Mouse (Mus musculus): ENCODE data around the gene Hist3h2ba. TPM values are rescaled to one million over a fixed set of nuclear protein-coding genes. Genes with fewer than 3 reads are reported as not detected.

The Hist3h2ba gene
- total RNA-seq (2021): 10 to 100 TPM in 1 of 2 experiments, 1 to 10 TPM in 1; 9.8 to 17.0 TPM
- long read RNA-seq, experiment 1: 0 reads
- long read RNA-seq, experiment 2, partial matches to known transcripts: 0 of 1 reads
- long read RNA-seq, experiment 2, other reads (novel, unspliced or antisense): 0 of 1 reads

DNA sequence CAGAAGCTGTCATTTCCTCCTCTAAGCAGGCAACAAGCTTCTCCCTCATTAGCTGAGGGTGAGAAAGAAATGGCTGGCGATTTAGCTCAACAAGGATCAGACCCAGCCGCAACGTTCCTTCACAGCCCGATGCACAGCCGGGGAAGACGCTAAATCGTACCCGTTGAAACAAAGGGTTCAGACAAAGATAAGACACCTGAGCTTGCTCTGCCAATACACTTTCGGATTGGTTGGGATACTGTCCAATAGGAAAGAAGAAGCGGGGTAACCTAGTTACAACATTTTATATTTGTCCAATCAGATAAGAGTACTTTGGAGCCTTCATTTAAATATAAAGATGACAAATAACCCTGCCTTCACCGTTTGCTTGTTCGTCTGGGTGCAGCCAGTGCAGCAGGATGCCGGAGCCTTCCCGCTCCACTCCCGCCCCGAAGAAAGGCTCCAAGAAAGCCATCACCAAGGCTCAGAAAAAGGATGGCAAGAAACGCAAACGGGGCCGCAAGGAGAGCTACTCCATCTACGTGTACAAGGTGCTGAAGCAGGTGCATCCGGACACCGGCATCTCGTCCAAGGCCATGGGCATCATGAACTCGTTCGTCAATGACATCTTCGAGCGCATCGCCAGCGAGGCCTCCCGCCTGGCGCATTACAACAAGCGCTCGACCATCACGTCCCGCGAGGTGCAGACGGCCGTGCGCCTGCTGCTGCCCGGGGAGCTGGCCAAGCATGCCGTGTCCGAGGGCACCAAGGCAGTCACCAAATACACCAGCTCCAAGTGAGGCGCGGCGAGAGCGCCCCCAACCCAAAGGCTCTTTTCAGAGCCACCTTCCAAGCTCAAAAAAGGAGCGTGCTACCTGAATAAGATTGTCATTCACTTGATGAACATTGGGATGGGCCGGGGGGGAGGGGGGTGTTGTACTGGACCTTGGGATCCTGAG is at the start of gene Hist3h2ba:
Gene Hist3h2ba, plus strand, starts transcription at position 379 of the 938 bp plus-strand sequence.
- no peak for DNase-seq (ENCODE audit: low spot score in 2 of 2)

DNA sequence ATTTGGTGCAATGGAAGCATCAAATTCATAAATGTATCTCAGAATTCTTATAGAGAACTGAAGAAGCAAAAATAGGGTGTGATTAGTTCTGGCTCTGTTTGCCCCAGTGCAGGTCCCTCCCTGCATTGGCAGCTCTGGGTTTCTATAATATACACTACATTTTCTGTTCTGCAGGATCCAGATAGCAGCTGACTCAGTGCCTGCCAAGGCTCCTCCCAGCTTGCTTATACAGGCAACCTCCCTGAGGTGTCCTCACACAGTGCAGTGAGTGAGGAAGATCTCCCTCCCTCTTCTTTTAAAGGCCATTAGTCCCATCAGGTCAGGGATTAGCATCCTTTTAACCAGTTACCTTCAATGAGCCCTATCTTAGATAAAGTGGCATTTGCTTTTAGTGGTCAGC is 47.6 kb upstream of the Hist3h2ba start:
- no peak for DNase-seq (ENCODE audit: low spot score in 2 of 2)

DNA sequence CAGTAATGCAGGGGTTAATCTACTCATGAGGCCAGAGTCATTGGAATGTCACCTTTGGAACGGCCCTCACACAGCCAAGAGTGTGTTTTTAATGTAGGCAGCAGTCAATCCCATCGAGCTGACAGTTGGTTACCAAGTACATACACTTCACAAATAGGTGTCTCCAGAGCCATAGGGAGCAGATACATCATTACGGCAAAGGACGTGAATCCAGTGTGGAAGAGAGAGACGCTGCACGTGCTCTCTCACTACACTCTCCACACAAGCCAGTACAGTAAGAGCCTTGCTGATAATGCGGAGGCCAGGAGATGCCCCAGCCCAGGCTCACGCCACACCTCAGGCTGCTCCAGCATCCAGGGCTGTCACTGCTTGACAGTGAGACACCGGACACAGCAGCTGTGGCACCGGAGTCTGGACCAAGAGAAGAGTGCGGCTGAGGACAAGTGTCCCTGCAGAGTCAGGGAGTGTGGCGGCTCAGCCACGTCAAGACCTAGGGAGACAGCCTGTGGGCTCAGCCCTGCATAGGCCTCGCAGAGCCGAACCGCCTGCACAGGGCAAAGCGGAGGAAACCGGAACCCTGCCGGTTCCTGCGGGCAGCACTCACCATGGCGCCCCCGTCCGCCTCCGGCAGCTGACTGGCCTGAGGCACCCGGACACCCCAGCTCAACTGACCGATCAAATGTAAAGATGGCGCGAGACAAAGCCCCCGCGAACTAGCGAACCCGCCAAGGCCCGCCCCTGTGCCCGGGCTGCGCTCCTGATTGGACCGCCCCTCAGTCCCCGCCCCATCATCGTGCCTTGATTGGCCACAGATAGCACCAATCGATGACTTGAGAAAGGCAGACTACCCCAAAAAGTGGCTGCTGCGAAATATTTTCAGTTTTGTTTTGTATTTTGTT is 45.0 kb upstream of the Hist3h2ba start, which contains the start of gene Zfp39:
Gene Zfp39, minus strand, starts transcription at position 715 of the 899 bp plus-strand sequence.
- DNase-seq (ENCODE audit: low spot score in 2 of 2): peak; percentile 96

DNA sequence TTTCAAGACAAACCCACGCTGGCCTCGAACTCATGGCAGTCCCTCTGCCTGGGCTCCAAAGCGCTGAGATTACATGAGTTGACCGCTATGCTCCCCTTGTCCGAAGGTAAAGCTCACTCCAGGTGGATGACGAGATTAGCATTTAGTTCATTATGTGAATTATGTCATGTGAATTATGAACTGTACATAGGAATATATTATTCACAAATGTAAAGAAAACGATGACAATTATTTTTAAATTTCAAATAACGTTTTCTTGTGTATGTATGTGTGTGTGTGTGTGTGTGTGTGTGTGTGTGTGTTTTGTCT is 44.4 kb upstream of the Hist3h2ba start:
- DNase-seq (ENCODE audit: low spot score in 2 of 2): no peak

DNA sequence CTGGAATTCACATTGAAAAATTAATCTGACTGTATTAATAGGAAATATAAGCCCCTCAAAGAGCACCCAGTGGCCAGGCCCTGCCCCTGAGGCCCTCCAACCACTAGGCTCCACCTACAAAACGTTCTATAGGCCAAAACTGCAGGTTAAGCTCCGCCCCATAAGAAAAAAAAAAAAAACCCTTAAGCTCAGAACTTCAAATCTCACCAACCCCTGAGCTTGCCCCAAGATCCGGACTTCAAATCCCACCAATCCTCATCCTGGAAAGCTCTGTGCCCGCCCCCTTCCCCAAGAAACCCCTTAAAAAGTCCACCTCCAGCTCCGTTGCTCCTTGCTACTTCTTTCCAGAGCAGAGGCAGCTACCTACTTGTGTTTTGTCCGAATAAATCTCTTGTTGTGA is 43.9 kb upstream of the Hist3h2ba start:
- DNase-seq (ENCODE audit: low spot score in 2 of 2): no peak

DNA sequence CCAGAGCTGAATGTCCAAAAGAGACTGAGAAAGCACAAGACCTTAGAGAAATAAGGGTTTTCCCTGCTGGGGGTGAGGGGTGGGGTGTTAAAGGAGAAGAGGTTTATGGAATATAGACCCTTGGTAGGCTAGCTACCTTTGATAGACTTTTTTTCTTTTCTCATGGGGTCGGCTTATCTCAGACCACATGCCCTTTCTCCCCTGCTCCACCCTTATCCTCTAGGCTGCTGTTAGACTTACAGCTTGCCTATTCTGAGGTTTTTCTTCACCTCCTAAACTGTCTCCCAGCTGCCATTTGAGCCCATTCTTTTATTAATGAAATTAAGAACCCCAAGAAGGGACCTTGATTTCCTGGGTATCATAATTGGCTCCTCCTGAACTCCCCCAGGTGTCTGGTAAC is 34.9 kb upstream of the Hist3h2ba start:
- no peak for DNase-seq (ENCODE audit: low spot score in 2 of 2)

DNA sequence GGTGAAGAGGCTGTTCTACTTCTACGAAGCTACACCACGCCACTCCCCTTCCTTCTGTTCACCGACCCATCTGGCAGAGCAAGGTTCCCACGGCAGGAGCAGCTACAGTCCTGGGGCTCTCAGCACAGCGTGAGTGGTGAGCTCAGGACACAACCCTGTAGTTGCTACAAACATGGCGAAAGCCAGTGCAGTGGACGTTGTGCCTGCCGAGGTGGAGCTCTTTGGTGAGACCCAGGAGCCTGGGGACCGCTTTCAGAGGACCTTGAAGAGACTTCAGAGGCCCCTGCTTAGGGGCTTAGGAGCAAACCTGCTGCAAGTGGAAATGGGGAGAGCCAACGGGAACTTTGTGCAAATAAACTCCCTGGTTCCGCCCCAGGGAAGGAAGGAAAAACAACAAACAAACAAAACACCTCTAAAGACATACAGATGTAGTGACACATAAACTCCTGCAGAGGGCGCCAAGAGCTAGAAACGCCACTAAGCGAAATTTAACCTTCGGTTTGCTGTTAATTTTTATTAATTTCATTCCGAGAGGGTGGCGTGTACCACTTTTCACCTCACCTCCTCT is 34.2 kb upstream of the Hist3h2ba start:
- DNase-seq (ENCODE audit: low spot score in 2 of 2): no peak

DNA sequence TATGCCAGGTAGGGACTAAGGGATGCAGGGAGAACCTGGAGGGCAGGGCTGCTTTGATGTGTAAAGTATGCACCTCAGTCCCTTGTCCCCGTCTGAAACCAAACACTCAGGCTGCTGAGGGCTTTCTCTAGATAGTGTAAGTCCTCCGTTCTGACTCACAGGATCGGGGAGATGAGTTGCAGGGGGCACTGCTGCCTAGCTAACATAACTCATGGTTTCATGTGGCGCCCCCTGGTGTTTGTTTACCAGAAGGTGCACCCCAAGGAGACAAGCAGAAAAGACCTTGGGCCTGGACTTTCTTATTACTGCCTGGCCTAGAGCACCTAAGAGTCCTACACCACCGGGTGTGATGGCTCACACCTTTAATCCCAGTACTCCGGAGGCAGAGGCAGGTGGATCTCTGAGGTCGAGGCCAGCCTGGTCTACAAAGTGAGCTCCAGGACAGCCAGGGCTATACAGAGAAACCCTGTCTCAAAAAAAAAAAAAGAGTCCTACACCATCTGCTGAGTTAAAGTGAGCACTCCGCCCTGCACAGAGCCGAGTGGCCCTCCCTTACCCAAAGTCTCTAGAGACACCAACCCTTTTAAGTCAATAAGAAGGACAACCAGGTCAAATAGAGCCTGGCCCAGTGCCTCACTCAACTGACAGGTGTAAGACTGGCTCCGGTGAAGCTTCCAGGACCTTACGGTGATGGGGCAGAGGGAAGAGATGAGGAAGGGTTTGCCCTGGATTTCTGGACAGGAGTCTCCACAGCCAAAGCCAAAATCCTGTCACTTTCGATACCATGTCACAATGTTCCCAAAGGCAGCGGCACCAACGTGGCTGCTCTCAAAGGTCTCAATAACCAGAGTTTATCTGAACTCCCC is 31.6 kb upstream of the Hist3h2ba start:
- peak; percentile 24 to 43 for DNase-seq (ENCODE audit: low spot score in 2 of 2)

DNA sequence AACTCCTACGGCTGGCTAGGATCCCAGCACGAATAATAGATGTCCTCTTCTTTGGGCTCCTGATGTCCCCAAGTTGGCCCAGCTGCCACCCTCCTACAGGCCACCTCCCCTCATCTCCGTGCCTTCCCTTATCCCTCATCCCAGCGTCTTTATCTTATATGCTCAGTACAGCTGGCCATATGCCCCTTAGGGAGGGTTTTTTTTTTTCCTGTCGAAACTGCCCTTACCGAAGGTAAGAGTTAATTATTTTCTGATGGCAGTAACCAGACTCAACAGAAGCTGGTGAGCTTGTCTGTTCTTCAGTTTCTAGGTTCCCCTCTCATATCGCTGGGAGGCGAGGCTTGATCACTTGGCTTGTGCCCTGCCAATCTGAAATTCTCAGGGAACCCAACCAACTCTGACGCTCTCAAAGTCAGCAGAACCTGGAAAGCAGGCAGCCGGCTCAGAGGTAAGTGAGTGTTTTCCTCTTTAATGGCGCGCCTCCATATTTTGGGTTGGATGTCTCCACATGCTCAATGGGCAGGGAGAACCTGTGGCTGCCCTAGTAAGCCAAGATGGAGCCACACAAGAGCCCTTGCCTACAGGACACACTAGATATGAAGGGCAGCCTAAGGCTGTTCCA is 30.9 kb upstream of the Hist3h2ba start, which contains the start of gene Btnl10:
Gene Btnl10, plus strand, starts transcription at position 164 of the 622 bp plus-strand sequence.
- DNase-seq (ENCODE audit: low spot score in 2 of 2): no peak

DNA sequence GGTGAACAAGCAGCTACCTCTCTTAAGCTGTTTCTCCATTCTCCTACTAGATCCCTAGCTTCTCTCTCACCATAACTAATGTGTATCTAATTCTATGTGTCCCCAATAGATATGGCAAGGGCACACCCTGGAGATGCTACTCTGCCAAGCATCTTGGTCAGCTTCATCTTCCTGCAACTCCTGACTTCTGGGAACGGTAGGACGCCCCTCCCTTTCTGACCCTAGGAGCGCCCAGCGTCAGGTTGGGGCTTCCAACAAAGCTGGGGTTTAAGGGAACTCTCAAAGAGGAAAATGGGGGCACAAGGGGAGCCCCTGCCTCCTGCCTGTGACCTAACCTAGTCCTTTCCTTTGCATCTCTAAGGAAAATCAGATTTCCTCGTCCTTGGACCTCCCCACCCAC is 30.0 kb upstream of the Hist3h2ba start:
- no peak for DNase-seq (ENCODE audit: low spot score in 2 of 2)

DNA sequence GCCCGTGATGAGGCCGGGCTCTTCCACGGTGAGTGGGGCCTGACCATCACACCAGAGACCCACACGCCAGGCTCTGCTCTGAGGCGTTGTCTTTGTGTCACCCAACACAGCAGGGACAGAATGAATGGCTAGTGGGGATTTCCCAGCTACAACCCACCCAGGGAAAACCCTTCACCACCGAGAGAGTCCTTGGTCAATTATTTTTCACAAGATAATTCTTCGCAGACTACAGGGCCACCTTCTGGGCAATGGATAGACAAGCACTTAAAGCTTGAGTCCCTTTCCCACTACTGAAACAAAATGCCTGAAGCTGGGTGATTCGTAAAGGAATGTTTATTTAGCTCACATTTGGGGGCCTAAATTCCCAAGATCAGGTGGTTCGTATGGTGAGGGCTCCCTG is 26.3 kb upstream of the Hist3h2ba start:
- DNase-seq (ENCODE audit: low spot score in 2 of 2): no peak

DNA sequence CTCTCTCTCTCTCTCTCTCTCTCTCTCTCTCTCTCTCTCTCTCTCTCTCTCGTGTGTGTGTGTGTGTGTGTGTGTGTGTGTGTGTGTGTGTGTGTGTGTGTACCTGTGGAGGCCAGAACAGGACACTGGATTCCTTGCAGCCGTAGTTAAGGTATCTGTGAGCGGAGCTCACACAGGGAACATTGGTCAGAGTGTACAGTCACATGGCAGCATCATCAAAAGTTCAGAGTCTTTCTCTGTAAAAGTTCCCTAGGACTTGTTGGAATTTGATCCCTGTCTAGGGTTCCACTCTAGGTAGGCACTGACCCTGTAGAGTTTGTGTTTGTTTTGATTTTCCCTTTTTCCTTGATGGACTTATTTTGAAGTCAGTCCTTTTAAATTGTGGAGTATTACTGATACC is 22.1 kb upstream of the Hist3h2ba start:
- no peak for DNase-seq (ENCODE audit: low spot score in 2 of 2)

DNA sequence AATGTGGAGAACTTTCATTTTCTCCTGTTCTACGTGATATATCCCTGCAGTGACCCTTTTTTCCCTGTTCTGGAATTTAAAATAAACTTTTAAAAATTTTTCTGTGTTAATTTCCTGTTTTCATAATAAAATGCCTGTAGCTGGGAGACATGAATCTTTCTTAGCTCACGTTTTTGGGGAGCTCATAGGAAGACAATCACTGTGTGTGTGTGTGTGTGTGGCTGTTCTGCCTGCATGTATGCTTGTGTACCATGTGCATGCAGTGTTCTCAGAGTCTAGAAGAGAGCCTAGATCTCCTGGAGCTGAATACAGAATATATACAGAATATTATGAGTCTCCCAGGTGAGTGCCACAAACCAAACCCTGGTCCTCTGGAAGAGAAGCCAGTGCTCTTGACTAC is 21.7 kb upstream of the Hist3h2ba start:
- no peak for DNase-seq (ENCODE audit: low spot score in 2 of 2)

DNA sequence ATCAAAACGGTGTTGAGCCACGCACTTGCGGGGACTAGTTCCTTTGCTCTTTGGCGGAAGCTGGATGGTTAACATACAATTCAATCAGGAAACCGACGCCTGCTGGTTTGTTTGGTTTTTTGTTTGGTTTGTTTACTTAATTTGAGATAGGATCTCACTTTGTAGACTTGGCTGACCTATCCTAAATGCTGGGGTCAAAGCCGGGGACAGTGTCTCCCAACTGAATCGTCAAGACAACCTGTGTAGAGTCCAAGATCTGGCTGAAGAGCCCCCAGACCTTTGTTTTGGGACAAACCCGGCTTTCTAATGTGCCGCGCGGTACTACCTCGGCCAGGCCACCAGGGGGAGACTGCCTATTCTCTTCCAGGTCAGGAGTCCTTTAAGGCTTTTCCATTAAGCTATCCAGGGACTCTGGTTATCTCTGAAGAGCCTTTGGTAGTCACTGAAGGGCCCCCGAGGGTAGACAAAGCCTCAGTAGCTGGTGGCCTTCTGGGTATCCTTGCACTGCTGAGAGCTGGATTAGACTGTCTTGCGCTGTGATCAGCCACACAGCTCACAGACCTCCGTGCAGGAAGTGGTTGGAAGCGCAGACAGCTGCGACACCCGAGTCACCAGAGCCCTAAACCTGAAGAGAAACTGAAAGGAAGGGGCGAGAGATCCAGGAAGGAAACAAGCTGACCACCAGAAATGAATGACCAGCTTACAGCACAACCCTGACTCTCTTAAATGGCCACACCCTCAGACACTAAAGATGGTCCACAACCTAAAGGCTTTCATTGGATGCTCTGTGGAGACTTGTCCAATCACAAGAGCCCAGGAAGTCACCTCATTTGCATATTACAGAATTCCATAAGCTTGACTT is 20.7 kb upstream of the Hist3h2ba start:
- DNase-seq (ENCODE audit: low spot score in 2 of 2): peak in 1 of 2 experiments; percentile 47

DNA sequence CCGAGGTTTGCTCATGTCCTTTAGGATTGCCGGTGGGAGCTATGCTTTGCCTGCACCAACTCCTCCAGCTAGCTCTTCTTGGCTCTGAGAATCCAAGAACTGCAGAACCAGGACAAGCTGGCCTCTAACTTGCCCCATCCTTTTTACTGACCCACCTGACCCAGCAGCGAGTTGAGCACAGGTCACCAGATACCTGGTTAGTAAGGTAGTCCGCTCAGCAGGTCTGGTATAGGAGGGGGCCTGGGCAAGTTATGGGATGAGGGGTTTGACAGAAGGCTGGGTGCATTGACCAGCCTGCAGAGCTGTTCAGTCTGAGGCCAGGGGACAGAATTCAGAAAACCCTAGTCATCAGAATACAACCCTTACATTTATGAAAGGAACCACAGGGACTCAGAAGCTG is 19.7 kb upstream of the Hist3h2ba start:
- DNase-seq (ENCODE audit: low spot score in 2 of 2): no peak

DNA sequence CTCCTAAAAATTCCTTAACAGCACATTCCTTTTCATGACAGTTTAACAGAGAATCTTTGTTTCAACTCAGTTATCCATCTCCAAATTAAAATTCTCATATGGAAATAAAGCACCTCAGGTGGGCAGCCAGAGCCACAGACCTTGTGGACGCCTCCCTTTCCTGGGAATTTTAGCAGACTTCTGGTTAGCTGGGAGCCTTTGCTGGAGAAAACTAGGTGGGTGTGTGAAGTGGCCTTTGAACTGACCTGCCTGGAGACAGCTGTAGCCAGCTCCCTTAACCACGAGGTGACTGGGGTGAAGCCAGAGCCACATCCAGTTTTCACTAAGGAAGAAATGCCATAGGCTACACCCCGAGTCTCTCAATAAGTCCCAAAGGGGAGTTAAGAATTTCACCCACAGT is 19.1 kb upstream of the Hist3h2ba start:
- DNase-seq (ENCODE audit: low spot score in 2 of 2): no peak

DNA sequence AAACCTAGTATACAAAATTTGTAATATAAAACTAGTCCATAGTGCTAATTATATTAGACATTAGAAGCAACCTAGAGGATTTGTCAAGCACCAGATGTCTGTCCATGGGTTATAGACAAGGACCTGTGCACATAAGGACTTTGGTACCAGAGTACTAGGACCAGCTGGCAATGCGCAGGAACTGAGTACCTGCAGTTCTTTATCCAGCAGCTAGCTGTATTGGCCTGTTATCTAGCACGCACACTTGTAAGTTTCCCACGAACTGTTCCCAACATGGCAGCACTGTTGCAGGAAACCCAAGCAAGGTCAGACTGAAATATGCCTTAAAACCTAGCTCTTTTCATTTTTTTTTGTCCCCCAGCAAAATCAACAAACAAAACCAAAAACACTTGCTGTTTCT is 18.5 kb upstream of the Hist3h2ba start:
- DNase-seq (ENCODE audit: low spot score in 2 of 2): no peak

DNA sequence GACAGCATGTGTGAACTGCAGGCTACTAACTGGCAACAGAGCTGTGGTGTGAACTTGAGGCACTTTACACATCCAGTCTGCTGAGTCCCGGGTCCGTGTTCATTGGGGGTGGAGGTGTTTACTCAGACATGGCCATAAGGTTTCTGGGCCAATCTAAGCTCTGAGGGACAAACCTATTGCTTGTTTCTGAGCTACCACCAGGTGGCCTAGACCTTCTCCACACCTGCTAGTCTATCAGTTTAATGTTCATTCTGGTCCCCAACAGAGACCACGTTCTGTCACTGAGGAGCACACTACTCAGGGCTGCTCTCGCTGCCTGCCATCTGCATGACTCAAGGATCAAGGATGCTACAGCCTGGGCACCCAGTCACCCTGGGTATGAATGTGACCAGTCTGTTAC is 17.1 kb upstream of the Hist3h2ba start:
- DNase-seq (ENCODE audit: low spot score in 2 of 2): no peak

DNA sequence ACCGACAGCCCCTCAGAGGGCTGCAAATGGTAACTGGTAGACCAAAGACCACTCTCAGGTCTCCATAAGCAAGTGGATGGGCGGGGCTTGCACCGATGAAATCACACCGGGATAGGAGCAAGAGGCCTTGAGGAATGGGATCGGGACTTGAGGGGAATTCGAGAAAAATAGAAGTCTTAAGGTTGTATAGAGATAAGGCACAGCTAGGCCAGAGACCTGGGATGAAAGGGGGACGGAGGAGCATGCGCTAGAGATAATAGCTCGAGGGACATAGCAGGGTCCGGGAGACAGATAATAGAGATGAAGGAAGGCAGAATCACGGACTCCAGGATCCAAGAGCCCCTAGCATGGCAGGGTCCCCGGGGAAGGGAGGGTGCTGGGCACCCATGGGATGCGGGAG is 10.8 kb upstream of the Hist3h2ba start:
- no peak for DNase-seq (ENCODE audit: low spot score in 2 of 2)

All from gastrocnemius, postnatal 4 days (tissue).